Mouse (Mus musculus) liver, embryonic 14.5 days (tissue): ENCODE results near the gene Unc13d. TPM values are rescaled to one million over a fixed set of nuclear protein-coding genes. Genes with fewer than 3 reads are reported as not detected.
A peak's percentile ranks its signal among the peaks of the same experiment; 100 is the strongest.

Experiments
- ATAC-seq: fragments of 200-750 bp; cut with Nextera tagmentation; 2 replicates; pipeline ENCODE4 v1.8.0; 2017; ENCODE audit warnings: moderate number of reproducible peaks, mild to moderate bottlenecking, moderate library complexity; ENCODE audit not compliant: insufficient read depth
- DNase-seq, 3 experiments: peaks; one replicate each; pipeline ENCODE4 v3.0.0-alpha.2; 2012 to 2013; ENCODE audit warnings: low read depth in 3 of 3, low spot score in 3 of 3
- H3K27ac ChIP-seq: fragments of 300-500 bp; sonication (generic); 2 replicates; pipeline ENCODE4 v1.5.1; 2014; ENCODE audit warnings: moderate library complexity, mild to moderate bottlenecking, control low read depth, inconsistent platforms
- H3K27me3 ChIP-seq: fragments of 300-500 bp; sonication (generic); 2 replicates; pipeline ENCODE4 v1.6.1; 2014; ENCODE audit warnings: mild to moderate bottlenecking, low read length, moderate library complexity; ENCODE audit not compliant: control insufficient read depth, insufficient read depth
- H3K36me3 ChIP-seq: fragments of 300-500 bp; sonication (generic); replicated peaks from 2 replicates; pipeline ENCODE4 v1.6.1; 2014; ENCODE audit warnings: low read depth; ENCODE audit not compliant: control insufficient read depth, insufficient read depth
- H3K4me1 ChIP-seq, 2 experiments: fragments of 200-500 bp in 1 of 2; fragments of 300-500 bp in 1 of 2; sonication (generic) in 1 of 2; replicated peaks; 2 replicates each; pipeline ENCODE4 v1.6.1; 2012 to 2014; ENCODE audit warnings: antibody characterized with exemption in 1 of 2, inconsistent platforms in 1 of 2, low read length in 1 of 2; ENCODE audit not compliant: control insufficient read depth in 2 of 2, insufficient read depth in 2 of 2
- H3K4me2 ChIP-seq: fragments of 300-500 bp; sonication (generic); 2 replicates; pipeline ENCODE4 v1.6.1; 2014; ENCODE audit warnings: low read depth, mild to moderate bottlenecking, control low read depth, moderate library complexity
- H3K4me3 ChIP-seq, 2 experiments: fragments of 200-500 bp in 1 of 2; fragments of 300-500 bp in 1 of 2; sonication (generic) in 1 of 2; 2 replicates each; pipeline ENCODE4 v1.5.1; 2012 to 2014; ENCODE audit warnings: low read depth in 2 of 2, low read length in 2 of 2, mild to moderate bottlenecking in 2 of 2, control low read depth in 1 of 2, inconsistent platforms in 1 of 2, moderate library complexity in 1 of 2; ENCODE audit not compliant: insufficient read depth in 1 of 2
- H3K9ac ChIP-seq: fragments of 300-500 bp; sonication (generic); replicated peaks from 2 replicates; pipeline ENCODE4 v1.6.1; 2014; ENCODE audit warnings: mild to moderate bottlenecking, control low read depth, moderate library complexity
- H3K9me3 ChIP-seq: fragments of 300-500 bp; sonication (generic); 2 replicates; pipeline ENCODE4 v1.6.1; 2016; ENCODE audit warnings: low read length, mixed read lengths; ENCODE audit not compliant: control insufficient read depth
- CTCF ChIP-seq: IDR thresholded peaks from 2 replicates; pipeline ENCODE4 v1.5.1; 2016; ENCODE audit warnings: antibody characterized with exemption, low read depth, control low read depth
- EP300 ChIP-seq: IDR thresholded peaks from 2 replicates; pipeline ENCODE4 v1.6.1; 2016; ENCODE audit warnings: antibody characterized with exemption, low read depth
- WGBS: fragments of 180-500 bp; shearing (Covaris S2); extraction: QIAGEN DNeasy Blood & Tissue Kit; methylation state at CpG from one replicate; pipeline ENCODE4 v1.1.7; 2014; ENCODE audit not compliant: insufficient replicate concordance; 5-methylcytosine and 5-hydroxymethylcytosine counted together
- polyA plus RNA-seq, 2 experiments: library from polyadenylated mRNA; depleted of rRNA in 1 of 2; stranded (reverse) in 1 of 2; unstranded in 1 of 2; fragments of >200 nt; fragmentation: Nextera tagmentation in 1 of 2; extraction: Ambion mirVana in 1 of 2; gene quantifications; 2 replicates each; pipeline versions ENCODE4 v1.2.1 to v1.2.3; 2012 to 2014

Gene Unc13d
- polyA plus RNA-seq, 2 experiments = 16.8 to 18.7 TPM

DNA sequence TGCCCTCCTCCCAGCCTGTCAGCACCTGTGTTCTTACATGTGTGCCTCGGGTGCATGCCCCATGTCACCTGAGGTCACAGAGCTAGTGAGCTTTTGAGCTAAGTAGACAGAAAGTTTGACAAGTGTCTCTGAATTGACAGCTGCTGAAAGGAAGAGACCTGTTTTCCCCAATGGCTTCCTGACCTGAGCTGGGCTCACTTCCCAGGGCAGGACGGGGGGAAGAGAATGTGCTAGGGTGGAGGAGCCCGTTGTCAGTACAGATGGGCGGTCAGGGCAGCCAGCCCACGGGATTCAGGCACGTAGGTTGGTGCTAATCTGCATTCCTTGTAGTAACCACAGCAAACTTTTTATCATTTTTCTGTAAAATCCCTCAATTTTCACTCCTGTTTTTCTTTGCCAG, 37.2 kb downstream of the Unc13d start:
- Histone ChIP-seq H3K27ac (no peak overlapping the region), H3K9ac (no peak overlapping the region), H3K27me3 (no peaks in the 10 kb centered on the region), H3K9me3 (no peaks in the 10 kb centered on the region), H3K4me1 (0 out of 4 replicates have a peak, but pooled peaks cover 0 to 2% of the 10 kb centered on the region in 2 experiments), H3K4me3 (no peak overlapping the region), H3K4me2 (no peak overlapping the region), H3K36me3 (peaks cover 27% of the 10 kb centered on the region)
- TF ChIP-seq CTCF (no peak), EP300 (no peak)
- DNase-seq (no peak), ATAC-seq (no peak)
- 83% methylated on average over 6 of the region's 6 CpGs for WGBS

GRCm38 (mm10) chr11:116037826-116038225, 39.9 kb downstream of the Unc13d start:
- Histone ChIP-seq H3K9ac (no peak overlapping the region), H3K4me1 (peaks cover 0 to under 1% of the 10 kb centered on the region in 2 experiments; a peak in 1 of 4 replicates), H3K27ac (no peak overlapping the region), H3K36me3 (peaks cover 24% of the 10 kb centered on the region), H3K4me3 (no peak overlapping the region), H3K4me2 (no peak overlapping the region), H3K27me3 (no peaks in the 10 kb centered on the region), H3K9me3 (no peaks in the 10 kb centered on the region)
- TF ChIP-seq EP300 (no peak), CTCF (no peak)
- DNase-seq (no peak), ATAC-seq (no peak)
- 84% methylated on average over 9 of the region's 9 CpGs for WGBS

GRCm38 (mm10) chr11:116036671-116037070, 41.1 kb downstream of the Unc13d start:
- Histone ChIP-seq H3K36me3 (peaks cover 21% of the 10 kb centered on the region), H3K27me3 (no peaks in the 10 kb centered on the region), H3K9ac (no peak overlapping the region), H3K4me3 (no peak overlapping the region), H3K27ac (no peak overlapping the region), H3K4me2 (no peak overlapping the region), H3K4me1 (peaks cover 1 to 8% of the 10 kb centered on the region in 2 experiments; a peak in 3 of 4 replicates), H3K9me3 (no peaks in the 10 kb centered on the region)
- no peak for DNase-seq
- TF ChIP-seq CTCF (no peak), EP300 (no peak)
- 82% methylated on average over 3 of the region's 3 CpGs for WGBS
- no peak for ATAC-seq

- DNase-seq = no peak
These were observed 43.2 kb downstream of the Unc13d start for GRCm38 (mm10) chr11:116034584-116034983.

GRCm38 (mm10) chr11:116030898-116031845, 46.6 kb downstream of the Unc13d start:
- WGBS = 21% methylated on average over 14 of the region's 14 CpGs
- ATAC-seq = peak; percentile 19
- H3K9ac ChIP-seq = peak overlapping the region; percentile 100
- peak in 1 of 3 experiments; percentile 46 for DNase-seq
- no peaks in the 10 kb centered on the region for H3K9me3 ChIP-seq
- TF ChIP-seq CTCF (no peak), EP300 (no peak)
- peaks cover 10 to 29% of the 10 kb centered on the region in 2 experiments for H3K4me1 ChIP-seq
- peak overlapping the region; percentile 97 for H3K27ac ChIP-seq
- H3K36me3 ChIP-seq = no peaks in the 10 kb centered on the region; the same call in 1 of the 2 replicates
- peak overlapping the region; percentile 100 for H3K4me2 ChIP-seq
- H3K27me3 ChIP-seq = no peaks in the 10 kb centered on the region
- H3K4me3 ChIP-seq = peak overlapping the region; percentile 71 to 85

More at GRCm38 (mm10) chr11:116034584-116034983, 43.2 kb downstream of the Unc13d start:
- Histone ChIP-seq H3K36me3 (peaks cover 9% of the 10 kb centered on the region), H3K9me3 (no peaks in the 10 kb centered on the region), H3K27ac (no peak overlapping the region), H3K4me3 (no peak overlapping the region), H3K4me2 (no peak overlapping the region), H3K27me3 (no peaks in the 10 kb centered on the region), H3K4me1 (peaks cover 10 to 20% of the 10 kb centered on the region in 2 experiments), H3K9ac (no peak overlapping the region)
- TF ChIP-seq EP300 (no peak), CTCF (no peak)
- WGBS = 89% methylated on average over 6 of the region's 6 CpGs
- no peak for ATAC-seq
